Mouse (Mus musculus) MEL (cell line): ENCODE data around the gene Comp. TPM values are rescaled to one million over a fixed set of nuclear protein-coding genes. Genes with fewer than 3 reads are reported as not detected.

Experiments
- DNase-seq: peaks from one replicate; pipeline ENCODE4 v3.0.0; 2011; ENCODE audit warnings: low read depth, low spot score
- H3K27ac ChIP-seq: 2 replicates; pipeline ENCODE4 v1.5.1; 2012; ENCODE audit warnings: low read depth, mild to moderate bottlenecking, control low read depth, low read length, moderate library complexity; ENCODE audit not compliant: control insufficient read depth
- H3K27me3 ChIP-seq, 2 experiments: fragments of 150-350 bp in 1 of 2; sonication (generic) in 1 of 2; 2 replicates each; pipeline ENCODE4 v1.6.1; 2012; ENCODE audit warnings: low read length in 2 of 2, mild to moderate bottlenecking in 2 of 2, improper control_type of control experiment in 1 of 2, moderate library complexity in 1 of 2; ENCODE audit not compliant: insufficient read depth in 2 of 2, control insufficient read depth in 1 of 2
- H3K36me3 ChIP-seq, 2 experiments: 2 replicates each; pipeline ENCODE4 v1.6.1; 2012 to 2014; ENCODE audit warnings: low read length in 2 of 2, improper control_type of control experiment in 1 of 2, inconsistent platforms in 1 of 2, mild to moderate bottlenecking in 1 of 2; ENCODE audit not compliant: insufficient read depth in 2 of 2, control insufficient read depth in 1 of 2
- H3K4me1 ChIP-seq, 2 experiments: fragments of 150-350 bp in 1 of 2; sonication (generic) in 1 of 2; 2 replicates each; pipeline ENCODE4 v1.6.1; 2012; ENCODE audit warnings: low read length in 2 of 2, improper control_type of control experiment in 1 of 2, mild to moderate bottlenecking in 1 of 2; ENCODE audit not compliant: insufficient read depth in 2 of 2, control insufficient read depth in 1 of 2
- H3K4me3 ChIP-seq, 2 experiments: fragments of 150-350 bp in 1 of 2; sonication (generic) in 1 of 2; 2 replicates each; pipeline ENCODE4 v1.5.1; 2012; ENCODE audit warnings: low read depth in 2 of 2, low read length in 2 of 2, mild to moderate bottlenecking in 2 of 2, moderate library complexity in 2 of 2, control low read depth in 1 of 2, improper control_type of control experiment in 1 of 2; ENCODE audit not compliant: control insufficient read depth in 1 of 2, insufficient read depth in 1 of 2
- H3K79me2 ChIP-seq: 2 replicates; pipeline ENCODE4 v1.6.1; 2012; ENCODE audit warnings: mild to moderate bottlenecking, low read length, moderate library complexity; ENCODE audit not compliant: control insufficient read depth, poor library complexity, insufficient read depth
- H3K9ac ChIP-seq: 2 replicates; pipeline ENCODE4 v1.6.1; 2012; ENCODE audit warnings: low read depth, mild to moderate bottlenecking, control low read depth, low read length, moderate library complexity; ENCODE audit not compliant: control insufficient read depth, poor library complexity, severe bottlenecking
- H3K9me3 ChIP-seq: fragments of 150-350 bp; sonication (generic); replicated peaks from 2 replicates; pipeline ENCODE4 v1.6.1; 2012; ENCODE audit warnings: mild to moderate bottlenecking, low read length, improper control_type of control experiment, moderate library complexity; ENCODE audit not compliant: insufficient read depth
- CTCF ChIP-seq, 3 experiments: IDR thresholded peaks in 2 of 3; conservative IDR thresholded peaks in 1 of 3; 2 replicates each; pipeline ENCODE4 v1.5.1; 2011 to 2012; ENCODE audit warnings: low read length in 3 of 3, low read depth in 2 of 3, mild to moderate bottlenecking in 2 of 3, improper control_type of control experiment in 1 of 3, inconsistent platforms in 1 of 3, mixed read lengths in 1 of 3, moderate library complexity in 1 of 3; ENCODE audit not compliant: control insufficient read depth in 1 of 3, insufficient read depth in 1 of 3, poor library complexity in 1 of 3, severe bottlenecking in 1 of 3
- E2F4 ChIP-seq: IDR thresholded peaks from 2 replicates; pipeline ENCODE4 v1.6.1; 2011; ENCODE audit warnings: low read depth, low read length, improper control_type of control experiment, borderline replicate concordance
- ELF1 ChIP-seq: IDR thresholded peaks from 2 replicates; pipeline ENCODE4 v1.6.1; 2014; ENCODE audit warnings: low read depth, mild to moderate bottlenecking, inconsistent platforms, low read length, improper control_type of control experiment, moderate library complexity
- EP300 ChIP-seq, 2 experiments: IDR thresholded peaks; 2 replicates each; pipeline ENCODE4 v1.6.1; 2011; ENCODE audit warnings: improper control_type of control experiment in 2 of 2, low read length in 2 of 2, low read depth in 1 of 2, mild to moderate bottlenecking in 1 of 2
- GABPA ChIP-seq: IDR thresholded peaks from 2 replicates; pipeline ENCODE4 v1.6.1; 2012; ENCODE audit warnings: low read depth, mild to moderate bottlenecking, inconsistent platforms, low read length, improper control_type of control experiment, moderate library complexity
- GATA1 ChIP-seq: IDR thresholded peaks from 2 replicates; pipeline ENCODE4 v1.6.1; 2011; ENCODE audit warnings: low read depth, low read length, improper control_type of control experiment
- HCFC1 ChIP-seq: IDR thresholded peaks from 2 replicates; pipeline ENCODE4 v1.6.1; 2012; ENCODE audit warnings: low read depth, mild to moderate bottlenecking, inconsistent platforms, low read length, improper control_type of control experiment, moderate library complexity
- MEF2A ChIP-seq: IDR thresholded peaks from 2 replicates; pipeline ENCODE4 v1.6.1; 2014; ENCODE audit warnings: low read depth, mild to moderate bottlenecking, inconsistent platforms, low read length, improper control_type of control experiment; ENCODE audit not compliant: poor library complexity, insufficient replicate concordance, severe bottlenecking; ENCODE audit errors: extremely low read depth
- MXI1 ChIP-seq: IDR thresholded peaks from 2 replicates; pipeline ENCODE4 v1.6.1; 2011; ENCODE audit warnings: mild to moderate bottlenecking, low read depth, low read length, improper control_type of control experiment
- MYC ChIP-seq: IDR thresholded peaks from 2 replicates; pipeline ENCODE4 v1.6.1; 2011; ENCODE audit warnings: low read depth, mild to moderate bottlenecking, low read length, improper control_type of control experiment, moderate library complexity
- NELFE ChIP-seq: IDR thresholded peaks from 2 replicates; pipeline ENCODE4 v1.6.1; 2011; ENCODE audit warnings: low read depth, low read length, improper control_type of control experiment
- RAD21 ChIP-seq: IDR thresholded peaks from 2 replicates; pipeline ENCODE4 v1.6.1; 2011; ENCODE audit warnings: mild to moderate bottlenecking, low read depth, low read length, improper control_type of control experiment
- RCOR1 ChIP-seq: IDR thresholded peaks from 2 replicates; pipeline ENCODE4 v1.6.1; 2012; ENCODE audit warnings: low read depth, mild to moderate bottlenecking, inconsistent platforms, low read length, improper control_type of control experiment
- SIN3A ChIP-seq: IDR thresholded peaks from 2 replicates; pipeline ENCODE4 v1.6.1; 2012; ENCODE audit warnings: low read length, improper control_type of control experiment, inconsistent platforms
- SMC3 ChIP-seq: IDR thresholded peaks from 2 replicates; pipeline ENCODE4 v1.6.1; 2011; ENCODE audit warnings: low read depth, low read length, improper control_type of control experiment
- TAL1 ChIP-seq: IDR thresholded peaks from 2 replicates; pipeline ENCODE4 v1.6.1; 2012; ENCODE audit warnings: mild to moderate bottlenecking, inconsistent platforms, low read length, moderate library complexity, mixed read lengths
- TBP ChIP-seq: IDR thresholded peaks from 2 replicates; pipeline ENCODE4 v1.8.0; 2011; ENCODE audit warnings: low read depth, low read length, improper control_type of control experiment
- UBTF ChIP-seq: IDR thresholded peaks from 2 replicates; pipeline ENCODE4 v1.6.1; 2012; ENCODE audit warnings: low read depth, mild to moderate bottlenecking, inconsistent platforms, low read length, improper control_type of control experiment, moderate library complexity, borderline replicate concordance; ENCODE audit not compliant: insufficient read depth
- USF1 ChIP-seq: IDR thresholded peaks from 2 replicates; pipeline ENCODE4 v1.6.1; 2014; ENCODE audit warnings: low read depth, mild to moderate bottlenecking, inconsistent platforms, low read length, improper control_type of control experiment, moderate library complexity
- ZC3H11A ChIP-seq: IDR thresholded peaks from 2 replicates; pipeline ENCODE4 v1.6.1; 2012; ENCODE audit warnings: low read depth, mild to moderate bottlenecking, inconsistent platforms, low read length, improper control_type of control experiment
- ZNF384 ChIP-seq: IDR thresholded peaks from 2 replicates; pipeline ENCODE4 v1.6.1; 2012; ENCODE audit warnings: low read depth, mild to moderate bottlenecking, inconsistent platforms, low read length, improper control_type of control experiment
- polyA plus RNA-seq, 2 experiments: library from polyadenylated mRNA; stranded (reverse) in 1 of 2; unstranded in 1 of 2; fragments of >175 nt in 1 of 2; fragments of >200 nt in 1 of 2; gene quantifications; 2 replicates each; pipeline versions ENCODE4 v1.2.1 to v1.2.4; 2012; ENCODE audit warnings: low replicate concordance in 2 of 2, low read depth in 1 of 2; ENCODE audit not compliant: insufficient read length in 2 of 2, insufficient read depth in 1 of 2, missing spikeins in 1 of 2
- total RNA-seq: library from RNA; depleted of rRNA; stranded (reverse); fragments of 300-350 nt; gene quantifications from 2 replicates; pipeline ENCODE4 v1.2.3, GENCODE M21; 2012

The Comp gene
- total and polyA plus RNA-seq, 3 experiments: 0.54 TPM; not detected in 2

DNA sequence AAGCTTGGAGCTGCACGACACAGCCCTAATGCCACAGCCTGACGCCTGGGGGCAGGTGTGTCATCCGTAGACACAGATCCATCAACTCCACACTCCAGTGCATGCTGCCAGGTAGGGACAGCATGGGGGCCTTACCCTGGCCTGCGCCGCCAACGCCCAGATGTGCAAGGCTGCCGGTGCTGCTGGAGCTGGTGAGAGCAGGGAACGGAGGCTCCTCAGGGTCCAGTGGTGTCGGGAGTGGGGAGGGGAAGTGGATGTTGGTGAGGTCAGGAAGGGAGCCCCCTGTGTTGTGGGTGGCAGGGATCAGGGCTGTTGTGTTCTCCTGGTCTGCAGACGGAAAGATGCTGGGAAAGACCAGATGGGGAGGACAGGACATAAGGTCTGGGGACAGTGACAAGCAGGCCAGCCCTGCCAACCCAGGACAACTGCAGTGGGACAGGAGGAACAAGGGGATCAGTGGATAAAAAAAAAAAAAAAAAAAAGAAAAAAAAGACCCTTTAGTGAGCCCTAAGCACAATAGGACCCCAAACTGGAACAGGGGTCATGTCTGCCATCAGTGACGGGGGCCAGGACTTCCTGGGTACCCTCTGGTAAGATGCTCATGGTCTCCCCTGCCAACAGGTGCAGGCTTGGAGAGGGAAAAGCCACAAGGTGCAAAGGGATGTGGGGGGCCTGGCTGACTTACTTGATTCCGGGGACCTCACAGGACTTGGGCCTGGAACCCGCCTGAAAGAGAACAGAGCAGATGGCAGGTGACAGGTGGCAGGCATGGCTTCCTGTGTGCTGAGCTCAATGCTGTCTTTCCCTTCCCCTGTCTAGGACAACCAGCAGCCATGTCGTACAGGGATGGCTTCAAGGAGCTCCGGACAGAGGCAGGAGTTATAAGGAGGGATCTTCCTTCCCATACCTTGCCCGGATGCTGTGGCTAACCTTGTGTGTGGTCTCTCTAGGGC lies 24.5 kb downstream of the Comp start:
- Histone ChIP-seq H3K27ac (no peak overlapping the region), H3K9me3 (no peaks in the 10 kb centered on the region), H3K27me3 (no peaks in the 10 kb centered on the region), H3K4me1 (no peaks in the 10 kb centered on the region), H3K4me3 (no peak overlapping the region), H3K9ac (no peak overlapping the region), H3K79me2 (no peaks in the 10 kb centered on the region), H3K36me3 (no peaks in the 10 kb centered on the region)
- TF ChIP-seq SIN3A (no peak), MYC (no peak), MEF2A (no peak), TAL1 (no peak), GABPA (no peak), RCOR1 (no peak), MXI1 (no peak), TBP (no peak), EP300 (IDR thresholded peaks at IDR 0.05; ENCODE audit: low read depth in 1 of 2, low read length in 2 of 2) (no peak), NELFE (no peak), ZNF384 (no peak), ZC3H11A (no peak), UBTF (no peak), GATA1 (no peak)
- no peak for DNase-seq

DNA sequence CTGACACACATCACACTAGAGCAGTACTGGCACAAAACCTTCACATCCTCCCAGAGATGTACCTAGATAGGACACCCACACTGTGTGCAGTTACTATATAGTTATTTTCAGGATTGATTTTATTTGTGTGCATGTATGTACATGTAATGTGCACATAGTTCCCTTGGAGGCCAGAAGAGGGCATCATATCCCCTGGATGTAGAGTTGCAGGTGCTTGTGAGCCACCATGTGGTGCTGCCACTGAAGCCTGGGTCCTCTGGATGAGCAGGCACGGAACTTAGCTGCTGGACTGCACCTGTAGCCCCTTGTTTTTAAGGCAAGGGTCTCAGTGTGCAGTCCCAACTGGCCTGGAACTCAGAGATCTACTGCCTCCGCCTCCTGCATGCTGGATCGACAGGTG lies 30.9 kb downstream of the Comp start:
- H3K36me3 ChIP-seq: no peaks in the 10 kb centered on the region; a peak in 1 of 4 replicates

More for the DNA sequence above, 30.9 kb downstream of the Comp start:
- TF ChIP-seq E2F4: no peak
- peak; percentile 12; the same call in 1 of the 2 replicates for TF ChIP-seq ZC3H11A
- no peak for TF ChIP-seq TBP
- TF ChIP-seq USF1: no peak
- no peak for TF ChIP-seq HCFC1
- no peak for TF ChIP-seq TAL1
- no peak for TF ChIP-seq ELF1
- peak; percentile 28 to 46 (median 45); a peak in 5 of 6 replicates for TF ChIP-seq CTCF (IDR thresholded peaks at IDR 0.05 in 2 of 3, conservative IDR thresholded peaks at IDR 0.05 in 1 of 3; ENCODE audit: control insufficient read depth in 1 of 3, insufficient read depth in 1 of 3, low read depth in 2 of 3, low read length in 3 of 3, poor library complexity in 1 of 3, severe bottlenecking in 1 of 3)
- TF ChIP-seq RAD21: peak; percentile 27
- TF ChIP-seq SMC3: peak; percentile 42
- Histone ChIP-seq H3K9me3 (no peaks in the 10 kb centered on the region), H3K4me3 (no peak overlapping the region), H3K27ac (no peak overlapping the region), H3K4me1 (no peaks in the 10 kb centered on the region), H3K9ac (no peak overlapping the region), H3K79me2 (no peaks in the 10 kb centered on the region), H3K27me3 (no peaks in the 10 kb centered on the region)
- peak; percentile 40 for DNase-seq
